Mouse (Mus musculus): ENCODE measurements at regions not wholly inside any gene's neighbourhood (a gene's known extent, or its start where the extent isn't known, plus 50 kb on each side); places are given as distances from the start of the nearest gene placed in this dataset.

DNA sequence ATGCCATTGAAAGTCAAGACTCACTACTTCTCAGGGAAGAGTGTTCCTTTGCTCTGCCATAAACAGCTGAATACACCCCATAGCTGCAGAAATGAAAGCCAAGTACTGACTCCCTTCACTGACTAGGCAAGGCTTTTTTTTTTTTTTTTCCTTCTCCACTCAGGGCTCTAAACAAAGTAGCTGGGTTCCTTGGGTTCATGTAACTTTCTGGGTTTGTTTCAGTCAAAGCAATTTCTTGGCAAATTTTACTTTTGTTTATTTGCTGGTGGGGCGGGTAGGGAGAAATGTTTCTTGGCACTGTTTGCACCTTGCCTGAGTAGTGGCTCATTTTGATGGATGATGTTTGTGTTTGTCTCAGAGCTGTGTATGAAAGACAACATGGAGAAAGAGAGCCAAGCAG lies 141.3 kb upstream of the 1810046K07Rik start:
- TF ChIP-seq EP300 (optimal IDR thresholded peaks at IDR 0.05) (no peak), CTCF (IDR thresholded peaks at IDR 0.05; ENCODE audit: low read depth) (no peak)

Measured in stomach, postnatal 0 days (tissue).